Mouse (Mus musculus) kidney, embryonic 15.5 days (tissue): Measurements from ENCODE around the gene Flvcr1. TPM values are rescaled to one million over a fixed set of nuclear protein-coding genes. Genes with fewer than 3 reads are reported as not detected.

Experiments
- ATAC-seq: fragments of 200-750 bp; cut with Nextera tagmentation; replicated peaks from 2 replicates; pipeline ENCODE4 v1.8.0; 2017; ENCODE audit warnings: moderate TSS enrichment; ENCODE audit not compliant: low FRiP score
- H3K27ac ChIP-seq: fragments of 300-500 bp; sonication (generic); 2 replicates; pipeline ENCODE4 v1.5.1; 2015; ENCODE audit warnings: mild to moderate bottlenecking, inconsistent platforms
- H3K27me3 ChIP-seq: fragments of 300-500 bp; sonication (generic); 2 replicates; pipeline ENCODE4 v1.6.1; 2015; ENCODE audit warnings: inconsistent platforms
- H3K36me3 ChIP-seq: fragments of 300-500 bp; sonication (generic); 2 replicates; pipeline ENCODE4 v1.6.1; 2015; ENCODE audit warnings: inconsistent platforms
- H3K4me1 ChIP-seq: fragments of 300-500 bp; sonication (generic); 2 replicates; pipeline ENCODE4 v1.6.1; 2015; ENCODE audit warnings: inconsistent platforms
- H3K4me2 ChIP-seq: fragments of 300-500 bp; sonication (generic); 2 replicates; pipeline ENCODE4 v1.6.1; 2015; ENCODE audit warnings: moderate library complexity, mild to moderate bottlenecking, inconsistent platforms
- H3K4me3 ChIP-seq: fragments of 300-500 bp; sonication (generic); replicated peaks from 2 replicates; pipeline ENCODE4 v1.5.1; 2015; ENCODE audit warnings: mild to moderate bottlenecking, inconsistent platforms
- H3K9ac ChIP-seq: fragments of 300-500 bp; sonication (generic); 2 replicates; pipeline ENCODE4 v1.6.1; 2015; ENCODE audit warnings: mild to moderate bottlenecking, inconsistent platforms
- H3K9me3 ChIP-seq: fragments of 300-500 bp; sonication (generic); replicated peaks from 2 replicates; pipeline ENCODE4 v1.6.1; 2016; ENCODE audit warnings: inconsistent platforms
- WGBS: fragments of 180-500 bp; shearing (Covaris S2); methylation state at CpG from one replicate; pipeline ENCODE4 v1.1.7; 2015; ENCODE audit warnings: mixed read lengths; 5-methylcytosine and 5-hydroxymethylcytosine counted together
- polyA plus RNA-seq: library from polyadenylated mRNA; unstranded; fragments of >200 nt; fragmentation: Nextera tagmentation; extraction: Ambion mirVana; gene quantifications from 2 replicates; pipeline ENCODE4 v1.2.1, GENCODE M21; 2015

Flvcr1 gene
- polyA plus RNA-seq, 1 experiment from 2014 or later = 6.7 TPM

DNA sequence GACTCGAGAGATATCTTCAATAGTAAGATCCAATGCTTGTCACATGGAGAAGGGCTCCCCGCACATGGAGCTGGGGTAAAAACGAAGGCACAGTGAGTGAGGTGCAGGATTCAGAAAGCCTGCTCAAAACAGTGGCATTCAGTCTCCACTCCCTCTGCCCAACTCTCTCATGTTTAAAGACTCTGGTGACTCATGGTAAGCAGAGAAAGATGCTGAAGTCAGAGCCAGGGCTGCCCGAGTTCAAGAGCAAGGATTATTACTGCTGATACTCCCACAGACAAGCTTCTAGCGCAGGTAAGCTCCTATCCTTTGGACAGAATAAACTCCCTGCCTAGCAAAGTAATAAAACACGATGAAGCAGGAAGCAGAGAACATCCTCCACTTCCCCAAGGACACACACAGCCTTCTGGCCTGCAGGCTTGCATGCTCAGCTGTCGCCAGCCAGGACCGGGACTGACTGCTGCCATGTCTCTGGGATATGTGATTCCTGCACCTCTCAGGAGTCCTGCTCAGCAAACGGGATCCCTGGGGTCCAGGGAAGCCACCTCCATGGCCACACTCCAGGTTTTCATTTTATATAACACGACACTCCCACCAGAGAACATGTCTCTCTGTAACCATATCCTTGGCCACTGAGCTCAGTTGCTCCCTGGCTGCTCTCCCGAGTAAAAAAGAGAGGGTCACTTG lies 48.9 kb downstream of the Flvcr1 start:
- Histone ChIP-seq H3K36me3 (peaks cover 30% of the 10 kb centered on the region), H3K27ac (no peak overlapping the region), H3K4me2 (peak overlapping the region; percentile 96), H3K4me3 (peak overlapping the region; percentile 69), H3K4me1 (peaks cover 34% of the 10 kb centered on the region), H3K27me3 (peaks cover 12% of the 10 kb centered on the region), H3K9ac (peak overlapping the region; percentile 16; the same call in 1 of the 2 replicates), H3K9me3 (no peaks in the 10 kb centered on the region)
- ATAC-seq = no peak
- 27% methylated on average over 11 of the region's 11 CpGs for WGBS

DNA sequence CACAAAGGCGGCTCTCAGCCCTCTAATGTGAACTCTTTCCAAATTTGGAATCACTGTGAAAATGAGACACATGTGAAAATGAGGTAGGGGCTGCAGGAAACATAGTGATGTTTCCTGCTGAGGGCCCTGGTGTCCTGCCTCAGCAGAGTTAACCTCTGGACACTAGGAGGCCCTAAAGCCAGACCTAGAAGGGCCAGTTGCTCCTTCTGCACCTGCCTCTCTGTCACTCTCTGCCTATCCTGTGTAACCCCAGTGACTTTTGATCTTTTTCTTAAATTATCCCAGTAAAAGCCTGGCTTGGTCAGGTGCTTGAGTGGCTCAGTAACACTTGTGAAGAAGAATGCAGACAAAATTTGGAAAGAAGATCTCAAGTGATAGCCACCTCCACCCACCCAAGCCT lies 51.1 kb downstream of the Flvcr1 start:
- WGBS = 67% methylated on average over 1 of the region's 1 CpGs
- H3K4me3 ChIP-seq = no peak overlapping the region
- no peak overlapping the region for H3K27ac ChIP-seq
- H3K9me3 ChIP-seq = no peaks in the 10 kb centered on the region
- H3K4me2 ChIP-seq = no peak overlapping the region
- peaks cover 52% of the 10 kb centered on the region for H3K36me3 ChIP-seq
- peaks cover 31% of the 10 kb centered on the region for H3K4me1 ChIP-seq
- no peak overlapping the region for H3K9ac ChIP-seq
- no peak for ATAC-seq
- H3K27me3 ChIP-seq = no peaks in the 10 kb centered on the region

DNA sequence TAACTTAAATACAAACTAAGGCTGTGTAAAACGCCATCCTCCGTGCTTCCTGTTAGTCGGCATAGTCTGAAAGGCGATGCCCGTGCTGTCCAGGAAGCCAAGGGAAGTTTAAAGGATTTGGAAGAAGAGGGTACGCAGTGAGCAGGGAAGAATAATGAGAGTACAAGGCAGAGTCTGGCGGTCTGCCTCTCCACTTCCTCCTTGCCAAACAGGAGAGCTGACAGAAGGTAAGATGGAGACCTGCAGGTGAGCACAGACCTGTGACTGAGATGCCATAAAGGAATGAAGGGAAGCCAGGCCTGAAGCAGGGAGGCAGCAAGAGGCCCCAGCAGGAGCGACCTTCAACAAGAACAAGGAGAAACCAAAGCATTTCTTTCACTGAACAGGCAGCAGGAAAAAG lies 51.8 kb downstream of the Flvcr1 start:
- H3K27ac ChIP-seq = no peak overlapping the region
- 85% methylated on average over 8 of the region's 8 CpGs for WGBS
- peaks cover 28% of the 10 kb centered on the region for H3K4me1 ChIP-seq
- no peak overlapping the region for H3K4me3 ChIP-seq
- peaks cover 58% of the 10 kb centered on the region for H3K36me3 ChIP-seq
- no peak overlapping the region for H3K4me2 ChIP-seq
- H3K9me3 ChIP-seq = no peaks in the 10 kb centered on the region
- H3K27me3 ChIP-seq = no peaks in the 10 kb centered on the region
- ATAC-seq = no peak
- no peak overlapping the region for H3K9ac ChIP-seq

DNA sequence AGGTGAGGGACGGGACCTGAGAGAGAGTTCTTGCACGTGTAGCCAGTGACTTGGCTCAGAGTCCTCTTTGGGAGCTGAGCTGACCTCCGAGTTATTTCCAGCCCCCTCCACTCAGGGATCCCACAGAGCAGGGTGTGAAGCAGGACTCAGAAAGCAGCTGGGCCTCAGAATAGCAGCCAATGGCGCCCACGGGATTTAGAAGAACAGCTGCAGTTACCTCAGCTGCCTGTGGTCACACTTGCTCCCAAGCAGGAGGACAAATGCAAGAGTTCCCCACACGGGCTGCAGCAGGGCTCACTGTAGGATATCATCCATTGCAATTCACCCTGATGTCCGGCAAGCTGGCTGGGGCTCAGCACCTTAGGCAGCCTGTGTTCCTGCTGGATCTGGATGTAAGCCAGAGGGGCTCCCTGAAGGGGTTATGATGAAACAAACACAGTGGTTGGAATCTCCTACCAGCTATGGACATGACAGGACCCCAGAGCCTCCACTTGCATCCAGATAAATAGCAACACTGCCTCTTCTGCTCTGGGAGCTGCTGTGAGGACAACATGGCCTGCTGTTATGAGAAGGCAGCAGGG lies 53.3 kb downstream of the Flvcr1 start:
- H3K4me1 ChIP-seq = peaks cover 17% of the 10 kb centered on the region
- no peak overlapping the region for H3K9ac ChIP-seq
- H3K36me3 ChIP-seq = peaks cover 66% of the 10 kb centered on the region
- no peaks in the 10 kb centered on the region for H3K9me3 ChIP-seq
- H3K27ac ChIP-seq = no peak overlapping the region
- ATAC-seq = no peak
- no peak overlapping the region for H3K4me3 ChIP-seq
- 51% methylated on average over 7 of the region's 7 CpGs for WGBS
- H3K4me2 ChIP-seq = no peak overlapping the region
- H3K27me3 ChIP-seq = no peaks in the 10 kb centered on the region

DNA sequence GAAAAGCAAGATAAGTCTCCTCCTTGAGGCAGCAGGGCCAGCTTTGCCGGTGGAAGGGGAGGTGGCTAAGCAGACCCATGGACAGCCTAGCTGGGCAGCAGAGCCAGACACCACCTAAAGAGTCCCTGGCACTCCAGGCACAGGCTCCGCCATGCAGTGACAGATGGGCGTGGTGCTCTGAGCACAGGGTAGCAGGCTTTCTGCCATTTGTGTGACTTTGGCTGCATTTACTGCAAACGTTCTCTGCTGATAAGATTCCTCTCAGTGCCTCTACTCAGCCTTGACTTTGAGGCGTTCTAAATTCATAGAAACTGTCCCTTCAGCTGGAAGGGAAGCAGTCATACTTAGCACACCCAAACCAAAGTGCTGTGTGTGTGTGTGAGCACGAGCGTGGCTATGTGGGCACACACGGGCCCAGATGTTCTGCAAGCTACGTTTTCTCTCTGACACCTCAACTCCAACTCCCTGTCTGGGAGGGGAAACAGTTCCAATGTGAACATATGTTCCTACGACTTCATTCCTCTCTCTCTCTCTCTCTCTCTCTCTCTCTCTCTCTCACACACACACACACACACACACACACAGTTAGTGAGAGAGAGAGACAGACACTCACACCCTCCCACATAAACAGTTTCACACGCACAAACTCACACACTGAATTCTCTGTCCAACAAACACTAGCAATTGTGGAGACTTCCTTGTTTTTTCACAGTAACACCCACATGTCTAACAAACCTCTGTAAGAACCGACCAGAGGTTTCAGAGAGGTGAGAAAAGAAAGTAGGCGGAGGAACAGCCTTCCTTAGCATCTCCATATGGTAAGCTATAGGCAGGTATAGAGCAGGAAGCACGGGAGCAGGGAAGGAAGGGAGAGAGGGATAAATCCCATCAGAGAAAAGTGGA lies 54.0 kb downstream of the Flvcr1 start:
- Histone ChIP-seq H3K4me3 (no peak overlapping the region), H3K4me1 (peaks cover 10% of the 10 kb centered on the region), H3K27me3 (no peaks in the 10 kb centered on the region), H3K9me3 (no peaks in the 10 kb centered on the region), H3K27ac (no peak overlapping the region), H3K9ac (no peak overlapping the region), H3K4me2 (no peak overlapping the region), H3K36me3 (peaks cover 68% of the 10 kb centered on the region)
- ATAC-seq = no peak
- 76% methylated on average over 14 of the region's 14 CpGs for WGBS

DNA sequence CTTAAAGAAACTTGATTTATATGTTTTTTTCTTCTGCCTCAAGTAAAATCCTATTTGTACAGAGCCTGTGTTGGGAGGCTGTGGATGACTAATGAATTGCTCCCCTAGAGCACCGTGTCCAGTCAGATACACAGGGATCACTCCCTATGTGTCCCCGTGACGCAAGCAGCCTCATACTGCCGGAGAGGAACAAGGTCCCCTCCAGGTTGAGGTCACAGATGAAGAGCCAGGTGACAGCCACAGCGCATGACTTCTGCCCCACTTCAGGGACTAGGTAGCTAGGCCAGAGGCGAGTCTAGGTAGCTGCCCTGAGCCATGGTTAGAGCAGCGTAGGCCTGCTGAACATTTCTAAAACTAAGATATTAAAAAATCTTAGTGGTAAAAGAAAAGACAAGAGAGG lies 57.9 kb downstream of the Flvcr1 start:
- 87% methylated on average over 7 of the region's 7 CpGs for WGBS
- Histone ChIP-seq H3K36me3 (peaks cover 64% of the 10 kb centered on the region), H3K9me3 (no peaks in the 10 kb centered on the region), H3K27me3 (no peaks in the 10 kb centered on the region), H3K4me2 (no peak overlapping the region), H3K27ac (no peak overlapping the region), H3K4me3 (no peak overlapping the region), H3K9ac (no peak overlapping the region), H3K4me1 (peaks cover 3% of the 10 kb centered on the region; the same call in 1 of the 2 replicates)
- ATAC-seq = no peak

DNA sequence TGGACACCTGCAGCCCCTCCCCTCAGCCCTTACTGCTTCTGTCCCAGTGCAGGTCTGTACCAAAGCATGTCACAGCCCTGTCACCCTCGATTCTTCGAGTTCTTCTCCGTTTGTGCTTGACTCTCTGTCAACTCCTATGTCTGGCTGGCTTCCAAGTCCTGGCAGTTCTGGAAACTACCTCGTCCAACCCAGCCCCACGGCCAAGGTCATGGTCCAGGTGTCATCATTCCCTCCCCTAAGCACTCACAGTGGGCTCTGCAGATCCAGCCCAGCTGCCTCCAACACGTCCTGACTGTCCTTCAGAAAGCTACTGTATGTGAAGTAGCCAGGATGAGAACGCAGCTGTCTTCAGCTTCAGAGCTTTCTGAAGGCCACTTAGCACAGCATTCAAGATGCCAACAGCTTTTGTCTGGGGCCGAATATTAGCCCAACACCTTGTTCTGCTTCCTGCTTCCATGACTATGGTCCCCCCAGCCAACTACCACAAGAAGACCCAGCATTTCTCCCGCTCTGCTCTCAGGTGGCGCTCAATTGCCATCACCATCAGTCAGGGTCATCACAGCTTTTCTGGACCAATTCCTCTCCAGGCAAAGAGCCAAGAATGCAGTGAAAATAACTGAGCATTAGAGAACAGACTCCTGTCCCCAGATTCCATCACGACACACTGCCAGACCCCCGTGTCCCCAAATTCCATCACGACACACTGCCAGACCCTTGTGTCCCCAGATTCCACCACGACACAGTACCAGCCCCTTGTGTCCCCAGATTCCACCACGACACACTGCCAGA lies 60.8 kb downstream of the Flvcr1 start:
- WGBS = 81% methylated on average over 15 of the region's 15 CpGs
- H3K36me3 ChIP-seq = peaks cover 52% of the 10 kb centered on the region
- no peak overlapping the region for H3K4me3 ChIP-seq
- H3K27me3 ChIP-seq = no peaks in the 10 kb centered on the region
- peaks cover 3% of the 10 kb centered on the region; the same call in 1 of the 2 replicates for H3K4me1 ChIP-seq
- H3K27ac ChIP-seq = no peak overlapping the region
- H3K4me2 ChIP-seq = no peak overlapping the region
- H3K9me3 ChIP-seq = no peaks in the 10 kb centered on the region
- ATAC-seq = no peak
- H3K9ac ChIP-seq = no peak overlapping the region

DNA sequence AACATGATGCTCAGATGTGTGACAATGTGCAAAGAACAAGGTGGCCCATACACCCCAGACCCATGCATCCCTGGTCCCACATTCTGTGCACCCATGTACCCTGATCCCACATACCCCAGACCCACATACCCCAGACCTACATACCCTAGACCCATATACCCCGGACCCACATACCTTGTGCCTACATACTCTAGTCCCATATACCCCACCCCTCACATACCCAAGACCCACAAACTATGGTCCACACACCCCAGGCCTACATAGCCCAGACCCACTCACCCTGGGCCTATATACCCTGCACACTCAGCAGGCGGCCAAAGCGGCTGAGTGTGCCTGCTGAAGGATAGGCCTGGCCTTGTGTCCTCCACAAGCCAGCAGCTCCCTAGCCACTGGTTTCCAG lies 63.2 kb downstream of the Flvcr1 start:
- peaks cover 58% of the 10 kb centered on the region for H3K36me3 ChIP-seq
- no peak overlapping the region for H3K9ac ChIP-seq
- no peaks in the 10 kb centered on the region for H3K4me1 ChIP-seq
- H3K4me3 ChIP-seq = no peak overlapping the region
- WGBS = 90% methylated on average over 3 of the region's 3 CpGs
- no peaks in the 10 kb centered on the region for H3K27me3 ChIP-seq
- H3K9me3 ChIP-seq = no peaks in the 10 kb centered on the region
- H3K27ac ChIP-seq = no peak overlapping the region
- no peak for ATAC-seq
- no peak overlapping the region for H3K4me2 ChIP-seq

DNA sequence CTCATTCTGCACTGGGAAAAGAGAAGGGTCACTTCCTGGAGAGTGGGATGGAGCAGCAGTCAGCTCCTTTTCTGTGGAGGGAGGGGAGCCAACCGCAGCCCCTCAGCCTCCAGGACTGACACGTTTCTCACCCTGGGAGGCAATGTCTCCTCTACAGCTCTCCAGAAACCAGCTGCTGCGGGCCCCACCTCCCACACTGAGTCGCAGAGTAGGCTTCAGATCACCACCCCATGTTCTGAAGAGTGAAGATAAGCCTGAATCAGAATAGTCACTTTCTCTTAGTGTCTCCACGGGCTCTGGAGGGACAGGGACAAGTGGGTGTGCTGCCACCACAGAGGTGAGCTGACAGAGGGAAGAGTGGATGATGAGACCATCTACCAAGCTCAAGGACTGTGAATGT lies 67.1 kb downstream of the Flvcr1 start:
- H3K27ac ChIP-seq = no peak overlapping the region
- H3K9ac ChIP-seq = no peak overlapping the region
- WGBS = 70% methylated on average over 5 of the region's 5 CpGs
- ATAC-seq = no peak
- H3K27me3 ChIP-seq = no peaks in the 10 kb centered on the region
- H3K4me1 ChIP-seq = no peaks in the 10 kb centered on the region
- no peak overlapping the region for H3K4me2 ChIP-seq
- H3K36me3 ChIP-seq = peaks cover 81% of the 10 kb centered on the region
- no peaks in the 10 kb centered on the region for H3K9me3 ChIP-seq
- H3K4me3 ChIP-seq = no peak overlapping the region
